Mouse (Mus musculus) megakaryocyte, adult 5-6 weeks (primary cell): ENCODE results near the gene Siah1b. TPM values are rescaled to one million over a fixed set of nuclear protein-coding genes. Genes with fewer than 3 reads are reported as not detected.
A peak's percentile ranks its signal among the peaks of the same experiment; 100 is the strongest.

Source experiments
- ATAC-seq: 2 replicates; pipeline ENCODE4 v1.8.0; 2016; ENCODE audit warnings: mild to moderate bottlenecking, inconsistent platforms; ENCODE audit not compliant: poor library complexity, severe bottlenecking
- total RNA-seq, 2 experiments: library from RNA; stranded (forward) in 1 of 2; stranded (reverse) in 1 of 2; fragments of 153-499, 151-499 nt in 1 of 2; fragments of 221-1000, 200-1000 nt in 1 of 2; gene quantifications; 2 replicates each; pipeline versions ENCODE4 v1.2.3 to v1.2.4; 2015 to 2017

The Siah1b gene
- total RNA-seq (2015): 5.5 and 6.6 TPM in 2 replicates
- 5.7 and 6.9 TPM in 2 replicates for total RNA-seq (2017)

GRCm38 (mm10) chrX:164076040-164076775, at the start of gene Siah1b:
Gene Siah1b (minus strand): TSS chrX:164076493.
- ATAC-seq: peak; percentile 98

- ATAC-seq: no peak
Measured at GRCm38 (mm10) chrX:164123942-164124341, 47.6 kb upstream of the Siah1b start.

DNA sequence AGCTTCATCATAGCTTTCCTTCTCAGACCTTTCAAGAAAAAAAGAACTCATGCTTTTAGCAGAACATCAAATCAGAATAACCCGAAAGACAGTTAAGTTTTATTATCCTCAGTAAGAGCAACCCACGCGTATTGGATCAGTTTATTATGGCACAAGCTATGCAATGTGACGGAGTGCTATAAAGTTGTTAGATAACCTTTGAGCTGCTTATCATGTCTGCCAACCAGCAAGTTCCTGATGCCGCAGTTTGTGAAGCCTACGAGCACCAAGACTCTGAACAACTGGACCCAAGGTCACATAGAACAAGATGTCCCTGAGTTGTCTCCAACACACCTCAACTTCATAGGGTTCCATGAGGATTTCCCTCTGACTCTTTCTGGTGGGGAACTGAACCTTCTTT, 37.5 kb upstream of the Siah1b start:
- no peak for ATAC-seq

DNA sequence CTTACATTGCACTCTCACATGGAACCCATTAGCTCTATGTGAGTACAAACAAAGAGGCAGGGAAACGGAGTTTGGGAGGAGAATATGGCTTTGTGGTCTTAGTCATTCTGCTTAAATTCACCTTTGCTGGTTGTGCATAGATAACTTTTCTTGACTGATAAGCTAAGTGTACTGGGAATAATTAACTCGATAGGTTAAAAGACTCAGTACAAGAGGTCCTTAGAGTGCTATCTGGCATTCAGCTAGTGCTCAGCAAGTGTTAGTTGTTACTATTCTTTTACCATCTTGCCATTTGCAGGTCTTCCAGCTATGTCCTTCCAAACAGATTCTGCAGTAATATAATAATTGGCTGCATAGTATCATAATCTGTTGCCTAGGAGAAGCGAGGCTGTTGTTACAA, 34.9 kb upstream of the Siah1b start:
- no peak for ATAC-seq

DNA sequence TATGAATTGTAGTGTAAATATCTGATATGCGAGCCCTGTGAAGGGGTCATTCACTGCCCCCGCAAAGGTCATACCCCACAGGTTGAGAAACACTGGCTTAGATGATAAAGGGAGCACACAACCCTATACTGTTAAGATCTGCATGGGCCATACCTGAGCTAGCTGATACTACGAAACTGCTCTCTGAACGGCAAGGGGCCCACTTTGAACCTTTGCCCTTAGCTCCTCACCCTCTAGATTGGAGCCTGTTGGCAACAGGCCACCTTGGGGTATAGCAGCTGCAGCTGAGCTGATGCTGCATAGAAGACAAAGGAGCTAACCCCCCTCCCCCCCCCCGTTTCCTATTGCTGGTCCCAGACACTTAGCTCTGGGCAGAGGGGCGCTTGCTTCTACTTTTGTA, 26.4 kb upstream of the Siah1b start:
- ATAC-seq: no peak

DNA sequence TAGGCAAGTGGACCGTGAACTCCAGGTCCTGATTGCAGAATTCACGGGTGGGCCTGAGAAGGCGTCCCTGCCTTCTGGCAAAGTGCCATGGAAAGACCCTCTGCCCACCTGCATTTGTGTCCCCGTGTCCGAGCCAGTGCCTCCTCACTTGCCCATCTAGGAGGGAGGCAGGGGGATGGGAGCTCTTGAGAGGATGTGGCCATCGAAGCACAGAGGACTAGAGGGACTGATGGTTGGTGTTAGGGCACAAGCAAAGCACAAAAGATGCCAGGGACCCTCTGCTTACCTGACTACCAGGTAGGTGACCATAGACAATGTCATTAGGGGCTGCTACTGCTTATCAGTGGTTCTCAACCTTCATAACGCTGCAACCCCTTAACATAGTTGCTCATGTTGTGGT, 25.9 kb upstream of the Siah1b start:
- ATAC-seq: no peak

DNA sequence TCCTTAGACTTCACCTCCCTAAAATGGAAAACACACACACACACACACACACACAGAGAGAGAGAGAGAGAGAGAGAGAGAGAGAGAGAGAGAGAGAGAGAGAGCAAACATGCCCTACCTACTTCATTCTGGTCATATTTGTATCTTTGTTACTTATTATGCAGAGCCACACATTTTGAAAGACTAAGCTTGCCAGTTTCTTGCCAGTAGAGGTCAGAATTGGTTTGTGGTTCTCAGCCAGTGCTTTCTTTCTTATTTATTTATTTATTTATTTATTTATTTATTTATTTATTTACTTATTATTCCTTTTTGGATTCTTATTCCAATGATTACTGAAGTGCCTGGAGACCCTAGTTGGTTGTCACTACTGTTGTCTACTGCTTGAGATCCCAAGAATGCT, 25.2 kb upstream of the Siah1b start:
- ATAC-seq: no peak

DNA sequence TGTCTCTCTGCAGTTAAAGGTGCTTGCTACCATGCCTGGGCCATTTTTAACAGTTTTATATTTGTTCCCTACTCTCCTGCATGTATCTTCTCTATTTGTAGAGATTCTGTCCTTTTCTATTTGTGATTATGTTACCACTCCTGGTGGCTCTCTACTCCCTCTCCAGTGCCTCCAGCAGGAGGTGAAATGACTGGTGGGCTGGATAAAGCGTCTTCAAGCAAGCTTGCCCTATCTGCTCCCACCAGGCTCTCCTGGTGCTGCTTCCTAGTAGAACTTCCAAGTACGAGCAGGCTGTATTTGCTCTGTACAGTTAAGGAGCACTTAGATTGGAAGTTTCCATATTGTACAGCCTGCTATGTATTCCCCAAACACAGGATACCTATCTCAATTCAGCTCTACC, 19.5 kb upstream of the Siah1b start:
- ATAC-seq: no peak

- ATAC-seq: no peak
Measured at GRCm38 (mm10) chrX:164093435-164093834, 17.1 kb upstream of the Siah1b start.

DNA sequence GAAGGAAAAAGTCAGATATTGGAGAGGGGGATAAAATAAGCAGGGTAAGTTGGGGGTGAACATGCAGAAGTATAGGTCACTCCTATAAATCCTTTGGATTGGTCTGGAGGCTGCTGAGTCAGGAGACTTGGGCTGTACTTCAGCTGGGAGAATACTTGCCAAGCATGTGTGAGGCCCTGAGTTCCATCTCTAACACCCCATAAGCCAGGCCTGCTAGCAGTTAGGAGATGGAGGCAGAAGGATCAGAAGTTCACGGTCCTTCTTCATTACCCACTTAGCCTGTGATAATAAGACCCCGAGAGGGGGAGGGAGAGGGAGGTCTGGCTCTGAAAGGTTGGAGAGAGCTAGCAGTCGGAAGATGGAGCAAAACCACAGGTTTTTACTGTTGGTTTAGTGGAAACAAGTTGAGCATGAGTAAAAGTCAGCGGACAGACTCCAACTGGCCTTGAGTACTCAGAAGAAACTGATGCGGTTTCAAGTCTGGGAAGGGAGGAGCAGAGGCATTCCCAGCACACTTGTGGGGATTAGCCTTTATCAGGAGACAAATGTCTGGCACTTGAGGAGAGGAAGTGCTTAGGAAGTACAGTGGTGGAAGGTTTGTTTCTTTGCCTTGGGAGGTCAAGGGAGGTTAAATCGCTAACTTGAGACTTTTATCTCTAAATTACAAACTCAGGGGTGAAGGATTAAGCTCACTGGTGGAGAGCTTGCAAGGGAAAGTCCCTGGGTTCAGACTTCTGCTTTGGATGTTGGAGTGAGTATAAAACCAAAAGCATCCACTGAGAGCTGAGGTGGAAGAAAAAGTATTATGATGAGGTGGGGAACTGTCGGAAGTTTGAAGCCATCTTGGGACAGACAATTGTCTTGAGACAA, 16.2 kb upstream of the Siah1b start:
- no peak for ATAC-seq

GRCm38 (mm10) chrX:164089916-164090315, 13.6 kb upstream of the Siah1b start:
- no peak for ATAC-seq

GRCm38 (mm10) chrX:164088582-164088981, 12.3 kb upstream of the Siah1b start, which contains the start of gene Cltrn:
Gene Cltrn (plus strand): TSS chrX:164088830.
- no peak for ATAC-seq

DNA sequence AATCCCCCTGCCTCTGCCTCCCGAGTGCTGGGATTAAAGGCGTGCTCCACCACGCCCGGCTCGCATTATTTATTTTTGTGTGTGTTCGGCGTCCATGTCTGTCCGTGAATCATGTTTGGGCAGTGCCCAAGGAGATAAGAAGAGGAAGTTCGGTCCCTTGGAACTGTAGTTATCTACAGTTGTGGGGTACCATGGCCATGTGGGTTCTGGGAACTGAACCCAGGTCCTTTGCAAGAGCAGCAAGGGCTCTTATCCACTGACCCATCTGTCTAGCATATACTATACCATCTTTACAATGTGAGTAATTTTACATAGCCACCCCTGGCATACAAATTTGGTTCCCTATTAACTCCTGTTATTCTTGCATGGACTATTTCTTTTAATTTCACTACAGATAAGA, 5.7 kb upstream of the Siah1b start:
- no peak for ATAC-seq

- no peak for ATAC-seq
Measured at GRCm38 (mm10) chrX:164068968-164069367, 7.3 kb downstream of the Siah1b start.

DNA sequence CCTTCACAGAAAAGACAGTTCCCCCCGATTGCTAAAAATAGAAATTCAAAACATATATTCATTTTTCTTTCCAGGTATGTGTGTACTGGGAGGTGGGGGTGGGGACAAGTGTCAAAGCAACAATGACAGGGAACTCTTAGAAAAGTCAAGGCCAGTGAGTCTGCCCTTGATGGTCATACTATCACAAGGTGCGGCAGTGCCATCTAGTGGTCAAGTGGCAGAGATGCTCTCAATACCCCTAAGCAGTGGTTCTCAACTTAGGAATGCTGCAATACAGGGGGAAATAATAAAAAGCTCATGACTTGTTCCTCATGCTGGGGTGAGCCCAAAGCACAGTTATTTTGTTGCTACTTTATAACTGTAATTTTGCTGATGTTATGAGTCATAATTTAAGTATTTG, 10.1 kb downstream of the Siah1b start:
- ATAC-seq: peak; percentile 97

GRCm38 (mm10) chrX:164059070-164059469, 17.2 kb downstream of the Siah1b start:
- no peak for ATAC-seq

GRCm38 (mm10) chrX:164058523-164058922, 17.8 kb downstream of the Siah1b start:
- no peak for ATAC-seq

DNA sequence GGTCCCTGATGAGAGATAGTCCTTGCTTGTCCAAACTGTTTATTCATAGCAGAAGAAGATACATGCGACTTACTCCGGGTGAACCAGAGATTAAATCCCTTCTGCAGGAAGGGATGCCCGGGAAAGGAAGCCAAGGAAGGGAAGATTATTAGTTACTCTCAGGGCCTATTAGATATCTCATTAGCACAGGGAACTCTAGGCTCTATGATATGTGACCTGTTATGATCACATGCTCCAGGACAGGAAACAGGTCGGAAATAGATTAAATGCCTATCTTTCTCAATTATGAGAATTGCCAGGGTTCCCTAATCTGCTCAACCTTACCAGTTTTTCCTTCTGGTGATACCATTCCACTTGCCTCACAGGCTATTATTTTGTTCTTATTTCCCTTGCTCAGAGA, 20.6 kb downstream of the Siah1b start:
- ATAC-seq: no peak

- ATAC-seq: no peak
Measured at GRCm38 (mm10) chrX:164046736-164047135, 29.6 kb downstream of the Siah1b start.

GRCm38 (mm10) chrX:164042069-164042468, 34.2 kb downstream of the Siah1b start:
- ATAC-seq: no peak

DNA sequence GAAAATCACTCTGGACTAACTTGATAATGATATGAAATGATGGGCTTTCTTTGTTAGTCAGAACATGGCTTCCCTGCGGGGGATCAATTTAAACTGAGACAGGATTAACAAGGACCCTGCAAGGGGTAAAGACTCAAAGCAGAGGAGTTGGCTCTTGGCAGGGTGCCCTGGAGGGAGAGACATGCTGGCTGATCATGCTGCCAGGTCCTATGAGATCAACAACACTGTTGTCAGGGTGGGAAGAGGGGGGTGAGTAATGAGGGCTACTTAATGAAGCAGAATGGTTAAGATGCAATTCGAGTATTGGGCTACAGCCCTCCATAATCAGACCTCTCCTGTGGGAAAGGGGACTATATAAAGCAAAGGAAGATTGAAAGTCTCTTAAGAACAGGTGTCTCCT, 37.4 kb downstream of the Siah1b start:
- no peak for ATAC-seq

DNA sequence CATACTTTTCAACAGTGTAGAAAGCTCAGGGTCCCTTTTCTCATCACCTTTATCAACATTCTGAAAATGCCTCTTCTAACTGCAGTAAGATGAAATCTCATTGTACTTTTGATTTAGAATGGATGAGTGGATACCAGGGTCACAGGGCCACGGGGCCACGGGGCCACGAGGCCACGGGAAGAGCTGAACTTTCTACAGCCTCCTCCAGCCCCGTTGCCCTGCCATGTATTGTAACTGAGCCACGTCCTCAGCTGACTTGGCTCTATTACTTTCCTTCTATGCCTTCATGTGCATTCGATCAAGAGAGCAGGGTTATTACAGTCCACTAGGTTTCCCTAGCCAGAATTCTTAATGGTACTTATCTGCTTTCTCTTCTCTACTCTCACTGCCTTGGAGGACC, 40.4 kb downstream of the Siah1b start:
- no peak for ATAC-seq
